Mouse (Mus musculus): ENCODE data around the gene Schip1.

The Schip1 gene

GRCm38 (mm10) chr3:68271881-68272280, 207.3 kb downstream of the Schip1 start:
- DNase-seq: no peak

- DNase-seq: no peak
These were observed 218.4 kb downstream of the Schip1 start for GRCm38 (mm10) chr3:68282844-68283594.

- DNase-seq: no peak
These were observed 219.0 kb downstream of the Schip1 start for GRCm38 (mm10) chr3:68283595-68283991.

- DNase-seq: no peak
These were observed 219.9 kb downstream of the Schip1 start for GRCm38 (mm10) chr3:68284500-68284899.

GRCm38 (mm10) chr3:68296752-68297151, 232.2 kb downstream of the Schip1 start:
- no peak for DNase-seq

GRCm38 (mm10) chr3:68305647-68306046, 241.0 kb downstream of the Schip1 start:
- no peak for DNase-seq

- DNase-seq: no peak
These were observed 242.1 kb downstream of the Schip1 start for GRCm38 (mm10) chr3:68306726-68307125.

GRCm38 (mm10) chr3:68325575-68325974, 261.0 kb downstream of the Schip1 start:
- DNase-seq: no peak

- no peak for DNase-seq
These were observed 267.9 kb downstream of the Schip1 start for GRCm38 (mm10) chr3:68332515-68332914.

GRCm38 (mm10) chr3:68335501-68335900, 270.9 kb downstream of the Schip1 start:
- DNase-seq: no peak

GRCm38 (mm10) chr3:68350624-68351023, 286.0 kb downstream of the Schip1 start:
- no peak for DNase-seq

- DNase-seq: no peak
These were observed 286.9 kb downstream of the Schip1 start for GRCm38 (mm10) chr3:68351461-68351860.

- no peak for DNase-seq
These were observed 288.4 kb downstream of the Schip1 start for GRCm38 (mm10) chr3:68352961-68353360.

GRCm38 (mm10) chr3:68353492-68353891, 288.9 kb downstream of the Schip1 start:
- no peak for DNase-seq

GRCm38 (mm10) chr3:68356516-68356915, 291.9 kb downstream of the Schip1 start:
- no peak for DNase-seq

GRCm38 (mm10) chr3:68368029-68368428, 303.4 kb downstream of the Schip1 start:
- peak; percentile 22 for DNase-seq

GRCm38 (mm10) chr3:68372925-68373324, 308.3 kb downstream of the Schip1 start:
- no peak for DNase-seq

GRCm38 (mm10) chr3:68375100-68375508, 310.5 kb downstream of the Schip1 start:
- no peak for DNase-seq

GRCm38 (mm10) chr3:68377452-68378198, 313.0 kb downstream of the Schip1 start:
- no peak for DNase-seq

GRCm38 (mm10) chr3:68378799-68379198, 314.2 kb downstream of the Schip1 start:
- no peak for DNase-seq

- DNase-seq: no peak
These were observed 314.6 kb downstream of the Schip1 start for GRCm38 (mm10) chr3:68379242-68379641.

- no peak for DNase-seq
These were observed 319.1 kb downstream of the Schip1 start for GRCm38 (mm10) chr3:68383672-68384071.

- no peak for DNase-seq
These were observed 320.9 kb downstream of the Schip1 start for GRCm38 (mm10) chr3:68385544-68385943.

- DNase-seq: no peak
These were observed 323.4 kb downstream of the Schip1 start for GRCm38 (mm10) chr3:68388023-68388422.
